Mouse (Mus musculus) cerebellum, adult 18-20 months (tissue): ENCODE measurements at regions not wholly inside any gene's neighbourhood (a gene's known extent, or its start where the extent isn't known, plus 50 kb on each side); places are given as distances from the start of the nearest gene placed in this dataset.

Source experiments
- DNase-seq, 2 experiments: peaks; one replicate each; pipeline ENCODE4 v3.0.0; 2021

GRCm38 (mm10) chr4:45585188-45585820, 53.0 kb upstream of the Shb start:
- DNase-seq: no peak

- no peak for DNase-seq
Observed at GRCm38 (mm10) chr4:45583966-45584365, 51.7 kb upstream of the Shb start.

DNA sequence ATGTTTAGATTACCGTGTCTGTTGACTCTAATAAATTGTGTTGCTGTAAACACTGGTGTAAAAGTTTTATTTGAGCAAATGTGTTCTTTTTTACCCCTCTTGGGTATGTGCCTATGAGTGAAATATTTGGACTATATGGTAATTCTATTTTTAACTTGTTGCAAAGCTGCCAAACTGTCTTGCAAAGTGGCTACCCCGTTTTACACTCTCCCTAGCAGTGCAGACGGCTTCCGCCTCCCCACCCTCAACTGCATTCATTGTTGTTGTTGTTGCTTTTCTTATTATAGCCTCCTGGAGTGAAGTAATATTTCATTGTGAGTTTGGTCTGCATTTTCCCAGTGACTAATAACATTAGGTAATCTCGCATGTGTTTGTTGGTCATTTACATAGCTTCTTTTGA, 50.2 kb upstream of the Shb start:
- no peak for DNase-seq
